Comparison of ENCODE assay signal across 10 mouse cellular contexts in genomic region chr19:20393556-20394274, GRCm38 (mm10). TPM values are rescaled to one million over a fixed set of nuclear protein-coding genes. Genes with fewer than 3 reads are reported as not detected.
DNase-seq lines count a peak whose midpoint lies in the region; ATAC-seq and TF ChIP-seq lines count a peak whose summit lies in the region.
"Had no signal": no experiment of that assay in that cellular context is flagged by ENCODE, and none has a peak within 500 bp of the region (broad histone marks: within the 10 kb centered on the region; RNA-seq: fewer than 3 reads in every experiment).

No protein-coding gene starts in this region.

- no peaks in the 10 kb centered on the region for H3K9me3 ChIP-seq in stomach, postnatal 0 days (ENCODE audit: control insufficient read depth, low read length)
- H3K9me3 ChIP-seq: neural tube, embryonic 13.5 days had no signal

- no peaks in the 10 kb centered on the region for H3K4me1 ChIP-seq in stomach, postnatal 0 days (replicated peaks; ENCODE audit: control insufficient read depth, insufficient read depth)
- H3K4me1 ChIP-seq: neural tube, embryonic 13.5 days had no signal

- H3K4me2 ChIP-seq in stomach, postnatal 0 days (replicated peaks; ENCODE audit: low read depth) = no peak overlapping the region
- H3K4me2 ChIP-seq: neural tube, embryonic 13.5 days had no signal

- TF ChIP-seq CTCF in gastrocnemius, adult 2 months (IDR thresholded peaks at IDR 0.05) = no peak
- TF ChIP-seq CTCF in stomach, postnatal 0 days (IDR thresholded peaks at IDR 0.05; ENCODE audit: low read depth) = no peak

- no peak overlapping the region for H3K9ac ChIP-seq in stomach, postnatal 0 days (ENCODE audit: low read length)
- H3K9ac ChIP-seq: neural tube, embryonic 13.5 days had no signal

- no peaks in the 10 kb centered on the region for H3K36me3 ChIP-seq in stomach, postnatal 0 days (ENCODE audit: control insufficient read depth, insufficient read depth, low read length)
- H3K36me3 ChIP-seq: neural tube, embryonic 13.5 days had no signal

- intact Hi-C loops in gastrocnemius, adult 2 months (cut with DNase I) = no loop called here
- intact Hi-C loops in left cerebral cortex, postnatal 36 days (cut with DNase I) = no loop called here

- peak overlapping the region; percentile 32; the same call in 1 of the 2 replicates for H3K27ac ChIP-seq in gastrocnemius, adult 2 months
- peak overlapping the region; percentile 84 for H3K27ac ChIP-seq in stomach, postnatal 0 days (replicated peaks)
- H3K27ac ChIP-seq: neural tube, embryonic 13.5 days had no signal

- TF ChIP-seq EP300 in stomach, postnatal 0 days (optimal IDR thresholded peaks at IDR 0.05) = no peak

- no peaks in the 10 kb centered on the region for H3K27me3 ChIP-seq in stomach, postnatal 0 days (ENCODE audit: control insufficient read depth, insufficient read depth, low read length)
- H3K27me3 ChIP-seq: neural tube, embryonic 13.5 days had no signal

- WGBS in stomach, postnatal 0 days = 47% methylated on average over 6 of the region's 6 CpGs

- peak; percentile 22 for DNase-seq in gastrocnemius, adult 2 months
- no peak for DNase-seq in gastrocnemius, postnatal 4 days (ENCODE audit: low spot score in 2 of 2)
- DNase-seq in right cerebral cortex, adult 2 months (ENCODE audit: low spot score in 2 of 2) = peak; percentile 31 to 39
- DNase-seq in right cerebral cortex, postnatal 4 days = no peak
- DNase-seq in left cerebral cortex, postnatal 36 days (ENCODE audit: low spot score in 2 of 2) = peak; percentile 10 to 16
- DNase-seq in stomach, postnatal 0 days (ENCODE audit: low spot score) = peak; percentile 47
- DNase-seq in B cell, adult 2 months = no peak
- DNase-seq in ovary, postnatal 36 days (ENCODE audit: low spot score) = no peak
- DNase-seq: cerebellum, postnatal 10 days had no signal

- H3K4me3 ChIP-seq in gastrocnemius, adult 2 months = no peak overlapping the region
- H3K4me3 ChIP-seq in stomach, postnatal 0 days (ENCODE audit: low read depth, low read length) = no peak overlapping the region
- H3K4me3 ChIP-seq: neural tube, embryonic 13.5 days had no signal

- peak; percentile 90 for ATAC-seq in stomach, postnatal 0 days (ENCODE audit: low FRiP score, low TSS enrichment)

RNA-seq across cellular contexts. Expression of gene Anxa1, which starts 3.0 kb away (rescaled TPM):
- 10 to 100 TPM; 12.0 to 19.1 TPM for total RNA-seq in gastrocnemius, adult 2 months (2021)
- 10 to 100 TPM; 45.6 to 52.9 TPM for total RNA-seq in gastrocnemius, postnatal 4 days (2021)
- 1 to 10 TPM; 1.1 to 2.3 TPM for total RNA-seq in left cerebral cortex, postnatal 36 days (2021)
- polyA plus RNA-seq in stomach, postnatal 0 days (2015; fragmentation: Nextera tagmentation; extraction: Ambion mirVana) = 666 and 760 TPM in 2 replicates

Comparison
In these comparisons a context has a peak if more than half of its experiments do, and no peak if none do; other contexts are left out.
1. DNase-seq: peak in gastrocnemius, adult 2 months (single experiment), right cerebral cortex, adult 2 months (2 of 2), left cerebral cortex, postnatal 36 days (2 of 2) and stomach, postnatal 0 days (single experiment); none in gastrocnemius, postnatal 4 days (0 of 2), right cerebral cortex, postnatal 4 days (single experiment), B cell, adult 2 months (0 of 2) and ovary, postnatal 36 days (single experiment).